Comparison of ENCODE assay signal across 11 mouse cellular contexts in the genomic region with DNA sequence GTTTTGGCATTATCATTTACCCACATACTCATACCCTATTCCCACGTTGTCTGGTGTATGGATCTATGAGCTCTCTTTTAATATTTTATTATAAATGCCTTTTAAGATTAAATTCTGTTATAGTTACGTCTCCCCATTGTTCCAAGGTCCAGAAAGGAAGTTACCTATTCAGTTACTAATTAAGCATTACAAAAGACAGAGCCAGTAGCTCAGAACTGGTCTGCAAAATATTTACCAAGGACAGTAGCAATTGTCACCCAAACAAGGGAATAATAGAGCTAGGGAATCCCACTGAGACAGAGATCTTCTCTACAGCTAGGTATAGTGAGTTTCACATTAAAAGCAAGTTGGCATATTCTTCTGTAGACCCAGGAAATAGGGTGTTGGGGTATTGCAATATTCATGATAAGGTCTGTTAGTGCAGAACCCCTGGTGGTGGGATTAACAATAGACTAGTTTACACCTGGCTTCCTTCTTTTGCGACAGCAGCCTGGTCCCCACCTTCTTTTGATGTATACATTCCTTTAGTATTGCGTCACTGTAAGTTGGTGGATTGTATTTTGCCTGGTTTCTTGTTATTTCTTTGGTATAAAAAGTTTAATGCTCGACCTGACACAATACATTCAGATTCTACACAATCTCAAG. TPM values are rescaled to one million over a fixed set of nuclear protein-coding genes. Genes with fewer than 3 reads are reported as not detected.
DNase-seq lines count a peak whose midpoint lies in the region; ATAC-seq and TF ChIP-seq lines count a peak whose summit lies in the region.
"Not testable (repeated sequence)": the region's sequence is repeated elsewhere in the genome, so short reads cannot be mapped to it uniquely, and the experiment has no call there.
"Had no signal": no experiment of that assay in that cellular context is flagged by ENCODE, and none has a peak within 500 bp of the region (broad histone marks: within the 10 kb centered on the region; RNA-seq: fewer than 3 reads in every experiment).

No protein-coding gene starts in this region.

- DNase-seq in ES-E14 (ENCODE audit: low read depth, low spot score) (peak; percentile 19), ZHBTc4 (ENCODE audit: low read depth, low spot score) (peak; percentile 68)
- peak; percentile 75 for DNase-seq in kidney, adult 2 months
- not testable (repeated sequence) for DNase-seq in kidney, postnatal 0 days (ENCODE audit: low spot score); liver, postnatal 0 days

- ATAC-seq in kidney, postnatal 0 days (replicated peaks; ENCODE audit: low FRiP score, low read depth); liver, postnatal 0 days: not testable (repeated sequence)

- not testable (repeated sequence) for H3K4me3 ChIP-seq in ES-Bruce4 (ENCODE audit: low read depth, low read length); ES-E14 (ENCODE audit: insufficient read depth in 1 of 2, low read depth in 1 of 2, low read length in 2 of 2, poor library complexity in 1 of 2, severe bottlenecking in 1 of 2); kidney, adult 2 months (ENCODE audit: insufficient read depth, low read depth, low read length); kidney, postnatal 0 days (replicated peaks; ENCODE audit: low read depth, low read length); liver, postnatal 0 days (ENCODE audit: low read depth, low read length)

- H3K9ac ChIP-seq in ES-Bruce4 (ENCODE audit: low read depth, poor library complexity, severe bottlenecking); ES-E14 (ENCODE audit: insufficient read depth, low read depth, low read length, poor library complexity, severe bottlenecking); kidney, postnatal 0 days (ENCODE audit: low read depth, low read length); liver, postnatal 0 days (replicated peaks): not testable (repeated sequence)

- not testable (repeated sequence) for H3K4me2 ChIP-seq in kidney, postnatal 0 days (ENCODE audit: low read length); liver, postnatal 0 days (ENCODE audit: low read depth, low read length)

- not testable (repeated sequence) for H3K9me3 ChIP-seq in ES-Bruce4 (replicated peaks; ENCODE audit: control insufficient read depth, insufficient read depth, low read length, poor library complexity, severe bottlenecking); ES-E14 (ENCODE audit: control insufficient read depth, insufficient read depth, low read depth, low read length); kidney, postnatal 0 days (replicated peaks; ENCODE audit: low read length); liver, postnatal 0 days (ENCODE audit: low read length)

- not testable (repeated sequence) for H3K27me3 ChIP-seq in ES-Bruce4 (ENCODE audit: control insufficient read depth, insufficient read depth, low read length, poor library complexity, severe bottlenecking); kidney, adult 2 months (replicated peaks; ENCODE audit: control insufficient read depth, insufficient read depth, low read length); kidney, postnatal 0 days (ENCODE audit: insufficient read depth, low read length); liver, postnatal 0 days (ENCODE audit: insufficient read depth, low read length)

- TF ChIP-seq CTCF in ES-Bruce4 (IDR thresholded peaks at IDR 0.05; ENCODE audit: low read depth, low read length); kidney, adult 2 months (conservative IDR thresholded peaks at IDR 0.05; ENCODE audit: insufficient read depth, insufficient read length, low read depth, low read length); liver, postnatal 0 days (IDR thresholded peaks at IDR 0.05; ENCODE audit: low read depth): not testable (repeated sequence)
- TF ChIP-seq CTCF in kidney, postnatal 0 days (IDR thresholded peaks at IDR 0.05; ENCODE audit: low read depth) = 0 out of 2 replicates have a peak, but pooled peaks have one; percentile 10

- peak overlapping the region; percentile 86 for H3K27ac ChIP-seq in ES-Bruce4 (ENCODE audit: insufficient read depth, low read length)
- H3K27ac ChIP-seq in ES-E14 (ENCODE audit: insufficient read depth, low read depth, low read length, poor library complexity, severe bottlenecking) = peak overlapping the region; percentile 42; the same call in 1 of the 2 replicates
- peak overlapping the region; percentile 90 for H3K27ac ChIP-seq in kidney, adult 2 months (ENCODE audit: insufficient read depth, low read depth, low read length)
- 0 out of 2 replicates have a peak overlapping the region, but pooled peaks have one; percentile 22 for H3K27ac ChIP-seq in kidney, postnatal 0 days
- peak overlapping the region; percentile 60; the same call in 1 of the 2 replicates for H3K27ac ChIP-seq in liver, postnatal 0 days (ENCODE audit: low read depth)

- H3K4me1 ChIP-seq in ES-Bruce4 (ENCODE audit: control insufficient read depth, insufficient read depth, low read length); kidney, postnatal 0 days (replicated peaks; ENCODE audit: insufficient read depth, low read length); liver, postnatal 0 days (ENCODE audit: insufficient read depth): not testable (repeated sequence)
- peaks cover 5 to 11% of the 10 kb centered on the region in 2 experiments; a peak in 2 of 4 replicates for H3K4me1 ChIP-seq in ES-E14 (ENCODE audit: control insufficient read depth in 2 of 2, insufficient read depth in 2 of 2, low read length in 2 of 2, poor library complexity in 1 of 2)
- H3K4me1 ChIP-seq in kidney, adult 2 months (ENCODE audit: control insufficient read depth, insufficient read depth, low read length) = peaks cover 16% of the 10 kb centered on the region

- TF ChIP-seq EP300 in ES-Bruce4 (IDR thresholded peaks at IDR 0.05; ENCODE audit: insufficient read depth, low read depth, low read length); liver, postnatal 0 days (IDR thresholded peaks at IDR 0.05; ENCODE audit: low read depth): not testable (repeated sequence)

- in situ Hi-C loops in ES-E14 (cut with MboI; ENCODE audit: low sequenced_read_pairs in 2 of 2, unreplicated experiment in 2 of 2) = not testable (repeated sequence)

- not testable (repeated sequence) for H3K36me3 ChIP-seq in ES-Bruce4 (ENCODE audit: control insufficient read depth, insufficient read depth, low read length, poor library complexity, severe bottlenecking); ES-E14 (ENCODE audit: control insufficient read depth, insufficient read depth, low read length, poor library complexity, severe bottlenecking); kidney, adult 2 months (ENCODE audit: control insufficient read depth, insufficient read depth, low read length); kidney, postnatal 0 days (ENCODE audit: insufficient read depth, low read length); liver, postnatal 0 days (replicated peaks; ENCODE audit: insufficient read depth, low read length)

- 46% methylated on average over 5 of the region's 5 CpGs for WGBS in kidney, adult 2 months
- WGBS in kidney, postnatal 0 days = 49% methylated on average over 5 of the region's 5 CpGs
- 54% methylated on average over 5 of the region's 5 CpGs for WGBS in liver, postnatal 0 days (ENCODE audit: insufficient replicate concordance)

- TF ChIP-seq POLR2A in ES-Bruce4 (IDR thresholded peaks at IDR 0.05; ENCODE audit: insufficient read depth, low read length); kidney, adult 2 months (IDR thresholded peaks at IDR 0.05; ENCODE audit: low read depth, low read length): not testable (repeated sequence)

RNA-seq across cellular contexts. Expression of gene Atp8b4, which starts 22.7 kb away (rescaled TPM):
- polyA plus RNA-seq in ES-Bruce4 (2011; ENCODE audit: insufficient read depth, insufficient read length, low read depth, missing spikeins) = not detected in 2 replicates
- total RNA-seq in ES-E14 (2012; rRNA removed) = 0.21 and 0.27 TPM in 2 replicates
- polyA plus RNA-seq in kidney, adult 2 months (2012; rRNA removed) = 0.81 and 0.97 TPM in 2 replicates
- 0.12 and 0.18 TPM in 2 replicates for polyA plus RNA-seq in kidney, postnatal 0 days (2015; fragmentation: Nextera tagmentation; extraction: Ambion mirVana)
- 3.4 and 5.2 TPM in 2 replicates for polyA plus RNA-seq in liver, postnatal 0 days (2015; fragmentation: Nextera tagmentation; extraction: Ambion mirVana)
- total RNA-seq: MEL had no signal
- polyA plus RNA-seq: erythroblast, embryonic 14.5 days; forebrain, embryonic 16.5 days had no signal

RNA-seq across cellular contexts. Expression of gene Slc27a2, which starts 29.0 kb away (rescaled TPM):
- 9.7 and 12.9 TPM in 2 replicates for polyA plus RNA-seq in ES-Bruce4 (2011; ENCODE audit: insufficient read depth, insufficient read length, low read depth, missing spikeins)
- total RNA-seq in ES-E14 (2012; rRNA removed) = 51.3 and 121 TPM in 2 replicates
- polyA plus RNA-seq in kidney, adult 2 months (2012; rRNA removed) = 1,333 and 1,911 TPM in 2 replicates
- 214 and 258 TPM in 2 replicates for polyA plus RNA-seq in kidney, postnatal 0 days (2015; fragmentation: Nextera tagmentation; extraction: Ambion mirVana)
- polyA plus RNA-seq in liver, postnatal 0 days (2015; fragmentation: Nextera tagmentation; extraction: Ambion mirVana) = 1,036 and 1,041 TPM in 2 replicates
- total RNA-seq: CH12.LX, MEL had no signal
- polyA plus RNA-seq: CD4-positive, CD25-positive, alpha-beta regulatory T cell, adult 4 months; erythroblast, embryonic 14.5 days had no signal

Comparison
In these comparisons a context has a peak if more than half of its experiments do, and no peak if none do; other contexts are left out.
1. H3K27ac ChIP-seq: peak in every context shown above with its lines; median percentile 90 in kidney, adult 2 months; 86 in ES-Bruce4; 60 in liver, postnatal 0 days; 42 in ES-E14; 22 in kidney, postnatal 0 days.
2. RNA of gene Slc27a2, which starts 29.0 kb away (polyA plus RNA-seq): 1,333 to 1,911 TPM in kidney, adult 2 months, 1,036 to 1,041 TPM in liver, postnatal 0 days and 214 to 258 TPM in kidney, postnatal 0 days; 9.7 to 12.9 TPM in ES-Bruce4; every median in the first group is over 10 times any median in the second.